Mouse (Mus musculus) cerebellum, adult 8-10 months (tissue): ENCODE results near the gene P3h3.
"Not testable (repeated sequence)": the region's sequence is repeated elsewhere in the genome, so short reads cannot be mapped to it uniquely, and the experiment has no call there.

Source experiments
- DNase-seq: peaks from one replicate; pipeline ENCODE4 v3.0.0; 2022

P3h3 gene

GRCm38 (mm10) chr6:124856916-124857839 lies at the start of gene P3h3:
Gene P3h3, minus strand, starts transcription at chr6:124857752.
- DNase-seq, result peak; percentile 93

GRCm38 (mm10) chr6:124904991-124905860 lies 47.7 kb upstream of the P3h3 start:
- no peak for DNase-seq

- peak; percentile 75 for DNase-seq
These were observed 46.8 kb upstream of the P3h3 start for GRCm38 (mm10) chr6:124904161-124904981.

- DNase-seq, result peak; percentile 99
These were observed 46.1 kb upstream of the P3h3 start for GRCm38 (mm10) chr6:124903580-124904151.

GRCm38 (mm10) chr6:124901851-124902250 lies 44.3 kb upstream of the P3h3 start:
- no peak for DNase-seq

- no peak for DNase-seq
These were observed 43.4 kb upstream of the P3h3 start for GRCm38 (mm10) chr6:124900801-124901480.

GRCm38 (mm10) chr6:124900056-124900800 lies 42.7 kb upstream of the P3h3 start:
- no peak for DNase-seq

GRCm38 (mm10) chr6:124898359-124898758 lies 40.8 kb upstream of the P3h3 start:
- DNase-seq, result no peak

- not testable (repeated sequence) for DNase-seq
These were observed 36.6 kb upstream of the P3h3 start for GRCm38 (mm10) chr6:124894113-124894512.

- no peak for DNase-seq
These were observed 33.4 kb upstream of the P3h3 start for GRCm38 (mm10) chr6:124890997-124891396.

- no peak for DNase-seq
These were observed 31.1 kb upstream of the P3h3 start for GRCm38 (mm10) chr6:124888555-124889125.

GRCm38 (mm10) chr6:124887986-124888385 lies 30.4 kb upstream of the P3h3 start, which contains the start of gene Cd4:
Gene Cd4, minus strand, starts transcription at chr6:124888221.
- no peak for DNase-seq

GRCm38 (mm10) chr6:124885956-124886381 lies 28.4 kb upstream of the P3h3 start:
- DNase-seq, result no peak

GRCm38 (mm10) chr6:124884714-124885500 lies 27.4 kb upstream of the P3h3 start:
- DNase-seq, result peak; percentile 80

- DNase-seq, result no peak
These were observed 25.8 kb upstream of the P3h3 start for GRCm38 (mm10) chr6:124883351-124883750.

- DNase-seq, result no peak
These were observed 24.3 kb upstream of the P3h3 start for GRCm38 (mm10) chr6:124881821-124882220.

GRCm38 (mm10) chr6:124879390-124879789 lies 21.8 kb upstream of the P3h3 start:
- DNase-seq, result no peak

- no peak for DNase-seq
These were observed 16.8 kb upstream of the P3h3 start for GRCm38 (mm10) chr6:124874348-124874747.

GRCm38 (mm10) chr6:124866560-124866959 lies 9.0 kb upstream of the P3h3 start:
- no peak for DNase-seq
